Mouse (Mus musculus): ENCODE results near the gene Atp2b1. TPM values are rescaled to one million over a fixed set of nuclear protein-coding genes. Genes with fewer than 3 reads are reported as not detected.

The Atp2b1 gene
- polyA plus RNA-seq, 1 experiment from 2014 or later = 88.5 TPM

- Histone ChIP-seq H3K4me3 (ENCODE audit: low read length) (no peak overlapping the region), H3K4me1 (ENCODE audit: control insufficient read depth, insufficient read depth, low read length) (no peaks in the 10 kb centered on the region), H3K9me3 (replicated peaks; ENCODE audit: control insufficient read depth, low read length) (no peaks in the 10 kb centered on the region), H3K9ac (ENCODE audit: low read length) (no peak overlapping the region), H3K27ac (ENCODE audit: low read length) (no peak overlapping the region), H3K4me2 (ENCODE audit: low read depth, low read length) (no peak overlapping the region), H3K27me3 (ENCODE audit: control insufficient read depth, insufficient read depth, low read length) (no peaks in the 10 kb centered on the region), H3K36me3 (ENCODE audit: control insufficient read depth, insufficient read depth) (no peaks in the 10 kb centered on the region)
- no peak for ATAC-seq (replicated peaks; ENCODE audit: extremely low read depth, insufficient read depth, low FRiP score)
- WGBS = 84% methylated on average over 5 of the region's 5 CpGs
Observed at GRCm38 (mm10) chr10:98882587-98882986, 31.6 kb upstream of the Atp2b1 start.

DNA sequence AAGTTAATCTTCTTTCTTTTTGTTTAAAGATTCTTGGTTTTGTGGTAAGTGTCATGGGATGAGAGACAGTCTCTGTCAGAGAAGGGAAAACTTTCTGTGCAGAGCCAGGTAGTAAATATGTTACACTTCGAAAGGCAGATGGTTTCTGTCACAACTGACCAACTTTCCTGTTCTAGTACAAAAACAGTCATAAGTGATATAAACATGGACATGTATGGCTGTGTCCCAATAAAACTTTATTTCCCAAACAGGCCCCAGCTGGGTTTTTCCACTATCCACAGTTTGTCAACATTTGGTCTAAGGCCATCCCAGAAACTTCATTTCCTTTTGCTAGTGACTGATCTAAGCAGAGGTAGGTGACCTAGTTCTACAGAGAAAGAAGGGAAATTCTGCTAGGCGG lies 29.8 kb upstream of the Atp2b1 start:
- no peak for ATAC-seq (replicated peaks; ENCODE audit: extremely low read depth, insufficient read depth, low FRiP score)
- no peak overlapping the region for H3K27ac ChIP-seq (ENCODE audit: low read length)
- H3K9ac ChIP-seq (ENCODE audit: low read length) = no peak overlapping the region

DNA sequence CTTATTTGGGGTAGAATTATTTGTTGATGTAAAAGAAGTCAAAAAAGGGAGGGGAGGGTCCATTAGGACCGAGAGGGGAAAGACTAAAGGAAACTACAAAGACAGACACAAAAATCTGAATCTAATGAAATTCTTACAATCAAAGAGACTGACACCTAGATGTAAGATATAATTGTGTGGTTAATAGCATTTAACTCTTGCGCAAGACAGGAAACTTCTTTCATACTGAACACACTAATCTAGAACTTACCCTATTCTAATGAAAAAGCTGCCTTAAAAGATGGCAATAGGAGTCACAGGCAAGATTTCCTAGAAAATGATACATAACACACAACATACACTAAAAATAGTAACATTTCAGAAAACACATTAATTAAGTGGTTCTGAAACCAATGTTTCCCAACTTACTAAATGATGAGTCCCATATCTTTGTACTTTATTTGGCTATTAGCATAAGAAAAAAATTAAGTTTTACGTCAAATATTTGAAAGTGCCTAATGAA lies 27.4 kb upstream of the Atp2b1 start:
- 88% methylated on average over 3 of the region's 3 CpGs for WGBS
- H3K4me3 ChIP-seq (ENCODE audit: low read length) = no peak overlapping the region
- H3K4me2 ChIP-seq (ENCODE audit: low read depth, low read length) = no peak overlapping the region
- no peaks in the 10 kb centered on the region for H3K4me1 ChIP-seq (ENCODE audit: control insufficient read depth, insufficient read depth, low read length)
- H3K27ac ChIP-seq (ENCODE audit: low read length) = no peak overlapping the region
- H3K9ac ChIP-seq (ENCODE audit: low read length) = no peak overlapping the region
- 0 out of 2 replicates have a peak, but pooled peaks cover 4% of the 10 kb centered on the region for H3K9me3 ChIP-seq (replicated peaks; ENCODE audit: control insufficient read depth, low read length)
- no peak for ATAC-seq (replicated peaks; ENCODE audit: extremely low read depth, insufficient read depth, low FRiP score)
- H3K27me3 ChIP-seq (ENCODE audit: control insufficient read depth, insufficient read depth, low read length) = no peaks in the 10 kb centered on the region
- no peaks in the 10 kb centered on the region for H3K36me3 ChIP-seq (ENCODE audit: control insufficient read depth, insufficient read depth)

More for the DNA sequence above, 29.8 kb upstream of the Atp2b1 start:
- Histone ChIP-seq H3K4me3 (ENCODE audit: low read length) (no peak overlapping the region), H3K9me3 (replicated peaks; ENCODE audit: control insufficient read depth, low read length) (no peaks in the 10 kb centered on the region), H3K4me1 (ENCODE audit: control insufficient read depth, insufficient read depth, low read length) (no peaks in the 10 kb centered on the region), H3K36me3 (ENCODE audit: control insufficient read depth, insufficient read depth) (no peaks in the 10 kb centered on the region), H3K4me2 (ENCODE audit: low read depth, low read length) (no peak overlapping the region), H3K27me3 (ENCODE audit: control insufficient read depth, insufficient read depth, low read length) (no peaks in the 10 kb centered on the region)
- WGBS = 81% methylated on average over 2 of the region's 2 CpGs

GRCm38 (mm10) chr10:98891361-98891760 lies 22.8 kb upstream of the Atp2b1 start:
- Histone ChIP-seq H3K9me3 (replicated peaks; ENCODE audit: control insufficient read depth, low read length) (0 out of 2 replicates have a peak, but pooled peaks cover 4% of the 10 kb centered on the region), H3K36me3 (ENCODE audit: control insufficient read depth, insufficient read depth) (no peaks in the 10 kb centered on the region), H3K4me3 (ENCODE audit: low read length) (no peak overlapping the region), H3K4me1 (ENCODE audit: control insufficient read depth, insufficient read depth, low read length) (no peaks in the 10 kb centered on the region), H3K4me2 (ENCODE audit: low read depth, low read length) (no peak overlapping the region), H3K9ac (ENCODE audit: low read length) (no peak overlapping the region), H3K27ac (ENCODE audit: low read length) (no peak overlapping the region), H3K27me3 (ENCODE audit: control insufficient read depth, insufficient read depth, low read length) (no peaks in the 10 kb centered on the region)
- ATAC-seq (replicated peaks; ENCODE audit: extremely low read depth, insufficient read depth, low FRiP score) = no peak
- 88% methylated on average over 4 of the region's 4 CpGs for WGBS

DNA sequence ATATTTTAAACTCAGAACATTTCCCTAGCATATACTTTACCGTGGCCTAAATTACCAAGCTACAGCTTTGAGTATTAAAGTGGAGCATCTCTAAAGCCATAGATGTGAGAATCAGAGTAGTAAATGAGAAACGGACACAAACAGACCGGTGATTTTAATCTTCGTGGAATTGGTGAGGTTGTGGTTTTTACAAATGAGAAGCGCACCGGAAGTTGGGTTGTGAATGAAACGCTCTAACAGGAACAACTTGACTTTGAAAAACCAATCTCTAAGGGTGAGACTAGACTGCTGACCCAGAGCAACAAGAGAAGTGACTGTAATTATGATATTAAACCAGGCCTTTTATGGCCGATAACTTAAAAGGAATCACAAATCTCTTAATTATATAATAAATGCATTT lies 16.7 kb upstream of the Atp2b1 start:
- Histone ChIP-seq H3K9me3 (replicated peaks; ENCODE audit: control insufficient read depth, low read length) (no peaks in the 10 kb centered on the region), H3K36me3 (ENCODE audit: control insufficient read depth, insufficient read depth) (no peaks in the 10 kb centered on the region), H3K27me3 (ENCODE audit: control insufficient read depth, insufficient read depth, low read length) (no peaks in the 10 kb centered on the region), H3K4me2 (ENCODE audit: low read depth, low read length) (no peak overlapping the region), H3K9ac (ENCODE audit: low read length) (no peak overlapping the region), H3K4me3 (ENCODE audit: low read length) (no peak overlapping the region), H3K4me1 (ENCODE audit: control insufficient read depth, insufficient read depth, low read length) (no peaks in the 10 kb centered on the region), H3K27ac (ENCODE audit: low read length) (no peak overlapping the region)
- ATAC-seq (replicated peaks; ENCODE audit: extremely low read depth, insufficient read depth, low FRiP score) = no peak
- 91% methylated on average over 8 of the region's 8 CpGs for WGBS

DNA sequence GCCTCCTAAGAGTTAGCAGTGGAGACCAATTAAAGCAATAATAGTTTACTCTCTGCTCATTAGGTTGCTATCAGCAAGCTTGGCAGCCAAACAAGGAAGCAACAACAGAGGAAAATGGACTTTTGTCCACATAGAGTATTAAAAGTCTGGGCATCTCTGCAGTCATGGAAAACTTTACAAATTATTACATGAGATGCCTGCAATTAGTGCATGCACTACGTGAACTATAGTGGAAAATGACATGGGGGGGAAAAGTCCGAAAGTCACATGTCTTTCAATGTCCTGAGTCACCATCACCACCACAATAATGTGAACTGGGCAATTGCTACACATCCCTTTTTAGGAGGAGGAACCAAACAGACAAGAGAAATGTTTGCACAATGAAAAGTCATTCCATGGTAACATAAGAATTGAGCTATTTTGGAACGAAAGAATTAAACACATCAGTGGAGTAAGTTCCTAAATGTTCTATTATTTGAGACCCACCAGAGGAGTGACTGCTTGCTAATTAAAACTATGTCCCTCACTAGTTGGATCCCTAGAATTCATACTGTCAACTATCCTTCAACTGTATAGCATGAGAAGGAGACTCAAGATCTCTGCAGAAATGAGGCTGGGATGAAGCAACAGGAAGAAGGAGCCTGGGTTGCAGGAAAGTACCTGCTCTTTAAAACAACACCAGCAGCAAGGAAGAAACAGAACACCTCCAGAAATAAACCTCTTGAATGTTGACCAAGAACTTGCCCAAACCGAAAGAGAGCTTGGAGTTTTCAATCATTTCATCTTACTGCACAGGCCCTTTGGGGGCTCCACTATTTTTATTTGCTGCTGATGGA lies 16.1 kb upstream of the Atp2b1 start:
- H3K27me3 ChIP-seq (ENCODE audit: control insufficient read depth, insufficient read depth, low read length) = no peaks in the 10 kb centered on the region
- ATAC-seq (replicated peaks; ENCODE audit: extremely low read depth, insufficient read depth, low FRiP score) = no peak
- WGBS = 86% methylated on average over 4 of the region's 4 CpGs
- no peaks in the 10 kb centered on the region for H3K9me3 ChIP-seq (replicated peaks; ENCODE audit: control insufficient read depth, low read length)
- no peaks in the 10 kb centered on the region for H3K36me3 ChIP-seq (ENCODE audit: control insufficient read depth, insufficient read depth)
- H3K27ac ChIP-seq (ENCODE audit: low read length) = no peak overlapping the region
- no peak overlapping the region for H3K4me3 ChIP-seq (ENCODE audit: low read length)
- H3K9ac ChIP-seq (ENCODE audit: low read length) = no peak overlapping the region
- no peak overlapping the region for H3K4me2 ChIP-seq (ENCODE audit: low read depth, low read length)
- H3K4me1 ChIP-seq (ENCODE audit: control insufficient read depth, insufficient read depth, low read length) = no peaks in the 10 kb centered on the region

GRCm38 (mm10) chr10:98901533-98901932 lies 12.7 kb upstream of the Atp2b1 start:
- Histone ChIP-seq H3K4me3 (ENCODE audit: low read length) (no peak overlapping the region), H3K27ac (ENCODE audit: low read length) (no peak overlapping the region), H3K9me3 (replicated peaks; ENCODE audit: control insufficient read depth, low read length) (no peaks in the 10 kb centered on the region), H3K36me3 (ENCODE audit: control insufficient read depth, insufficient read depth) (no peaks in the 10 kb centered on the region), H3K9ac (ENCODE audit: low read length) (no peak overlapping the region), H3K27me3 (ENCODE audit: control insufficient read depth, insufficient read depth, low read length) (no peaks in the 10 kb centered on the region), H3K4me2 (ENCODE audit: low read depth, low read length) (no peak overlapping the region), H3K4me1 (ENCODE audit: control insufficient read depth, insufficient read depth, low read length) (no peaks in the 10 kb centered on the region)
- 42% methylated on average over 5 of the region's 5 CpGs for WGBS
- ATAC-seq (replicated peaks; ENCODE audit: extremely low read depth, insufficient read depth, low FRiP score) = no peak

- H3K9ac ChIP-seq (ENCODE audit: low read length) = no peak overlapping the region
- 50% methylated on average over 4 of the region's 4 CpGs for WGBS
- H3K9me3 ChIP-seq (replicated peaks; ENCODE audit: control insufficient read depth, low read length) = no peaks in the 10 kb centered on the region
- no peak overlapping the region for H3K27ac ChIP-seq (ENCODE audit: low read length)
- H3K4me1 ChIP-seq (ENCODE audit: control insufficient read depth, insufficient read depth, low read length) = 0 out of 2 replicates have a peak, but pooled peaks cover 4% of the 10 kb centered on the region
- no peak overlapping the region for H3K4me3 ChIP-seq (ENCODE audit: low read length)
- no peak for ATAC-seq (replicated peaks; ENCODE audit: extremely low read depth, insufficient read depth, low FRiP score)
- H3K36me3 ChIP-seq (ENCODE audit: control insufficient read depth, insufficient read depth) = no peaks in the 10 kb centered on the region
- H3K4me2 ChIP-seq (ENCODE audit: low read depth, low read length) = no peak overlapping the region
- H3K27me3 ChIP-seq (ENCODE audit: control insufficient read depth, insufficient read depth, low read length) = no peaks in the 10 kb centered on the region
Observed at GRCm38 (mm10) chr10:98905987-98906386, 8.2 kb upstream of the Atp2b1 start.

GRCm38 (mm10) chr10:98906941-98907549 lies 7.2 kb upstream of the Atp2b1 start:
- no peaks in the 10 kb centered on the region for H3K9me3 ChIP-seq (replicated peaks; ENCODE audit: control insufficient read depth, low read length)
- no peak; the same call in 1 of the 2 replicates for ATAC-seq (replicated peaks; ENCODE audit: extremely low read depth, insufficient read depth, low FRiP score)
- no peaks in the 10 kb centered on the region for H3K36me3 ChIP-seq (ENCODE audit: control insufficient read depth, insufficient read depth)
- H3K4me3 ChIP-seq (ENCODE audit: low read length) = no peak overlapping the region
- H3K27ac ChIP-seq (ENCODE audit: low read length) = no peak overlapping the region
- H3K4me1 ChIP-seq (ENCODE audit: control insufficient read depth, insufficient read depth, low read length) = 0 out of 2 replicates have a peak, but pooled peaks cover 4% of the 10 kb centered on the region
- WGBS = 38% methylated on average over 5 of the region's 5 CpGs
- H3K4me2 ChIP-seq (ENCODE audit: low read depth, low read length) = no peak overlapping the region
- H3K9ac ChIP-seq (ENCODE audit: low read length) = no peak overlapping the region
- H3K27me3 ChIP-seq (ENCODE audit: control insufficient read depth, insufficient read depth, low read length) = no peaks in the 10 kb centered on the region
